Mouse (Mus musculus) forebrain, embryonic 14.5 days (tissue): ENCODE results near the gene Fbln7. TPM values are rescaled to one million over a fixed set of nuclear protein-coding genes. Genes with fewer than 3 reads are reported as not detected.
A peak's percentile ranks its signal among the peaks of the same experiment; 100 is the strongest.

Experiments
- ATAC-seq: fragments of 200-750 bp; cut with Nextera tagmentation; 2 replicates; pipeline ENCODE4 v1.8.0; 2017; ENCODE audit warnings: mild to moderate bottlenecking, moderate library complexity
- DNase-seq: peaks from one replicate; pipeline ENCODE4 v3.0.0-alpha.2; 2015; ENCODE audit warnings: low spot score
- H3K27ac ChIP-seq: fragments of 300-500 bp; sonication (generic); 2 replicates; pipeline ENCODE4 v1.5.1; 2014; ENCODE audit warnings: low read depth, mild to moderate bottlenecking, control low read depth, low read length, moderate library complexity
- H3K27me3 ChIP-seq: fragments of 300-500 bp; sonication (generic); replicated peaks from 2 replicates; pipeline ENCODE4 v1.6.1; 2014; ENCODE audit warnings: low read length, control low read depth, mixed read lengths; ENCODE audit not compliant: control insufficient read depth, insufficient read depth
- H3K36me3 ChIP-seq: fragments of 300-500 bp; sonication (generic); 2 replicates; pipeline ENCODE4 v1.6.1; 2014; ENCODE audit warnings: low read length, control low read depth; ENCODE audit not compliant: control insufficient read depth, insufficient read depth
- H3K4me1 ChIP-seq: fragments of 300-500 bp; sonication (generic); 2 replicates; pipeline ENCODE4 v1.6.1; 2014; ENCODE audit warnings: antibody characterized with exemption, low read length, control low read depth; ENCODE audit not compliant: control insufficient read depth, insufficient read depth
- H3K4me2 ChIP-seq: fragments of 300-500 bp; sonication (generic); 2 replicates; pipeline ENCODE4 v1.6.1; 2014; ENCODE audit warnings: mild to moderate bottlenecking, control low read depth, low read length
- H3K4me3 ChIP-seq: fragments of 300-500 bp; sonication (generic); 2 replicates; pipeline ENCODE4 v1.5.1; 2014; ENCODE audit warnings: low read depth, low read length, control low read depth
- H3K9ac ChIP-seq: fragments of 300-500 bp; sonication (generic); 2 replicates; pipeline ENCODE4 v1.6.1; 2014; ENCODE audit warnings: mild to moderate bottlenecking, low read length, control low read depth, moderate library complexity
- H3K9me3 ChIP-seq: fragments of 300-500 bp; sonication (generic); replicated peaks from 2 replicates; pipeline ENCODE4 v1.6.1; 2016; ENCODE audit warnings: low read length, control low read depth, mixed read lengths; ENCODE audit not compliant: control insufficient read depth
- whole genome bisulfite sequencing: fragments of 180-500 bp; shearing (Covaris S2); extraction: QIAGEN DNeasy Blood & Tissue Kit; methylation state at CpG from one replicate; pipeline ENCODE4 v1.1.7; 2014; 5-methylcytosine and 5-hydroxymethylcytosine counted together
- polyA plus RNA-seq: library from polyadenylated mRNA; unstranded; fragments of >200 nt; fragmentation: Nextera tagmentation; extraction: Ambion mirVana; gene quantifications from 2 replicates; pipeline ENCODE4 v1.2.1, GENCODE M21; 2014

The Fbln7 gene
- polyA plus RNA-seq, 1 experiment from 2014 or later, result 1.5 TPM

DNA sequence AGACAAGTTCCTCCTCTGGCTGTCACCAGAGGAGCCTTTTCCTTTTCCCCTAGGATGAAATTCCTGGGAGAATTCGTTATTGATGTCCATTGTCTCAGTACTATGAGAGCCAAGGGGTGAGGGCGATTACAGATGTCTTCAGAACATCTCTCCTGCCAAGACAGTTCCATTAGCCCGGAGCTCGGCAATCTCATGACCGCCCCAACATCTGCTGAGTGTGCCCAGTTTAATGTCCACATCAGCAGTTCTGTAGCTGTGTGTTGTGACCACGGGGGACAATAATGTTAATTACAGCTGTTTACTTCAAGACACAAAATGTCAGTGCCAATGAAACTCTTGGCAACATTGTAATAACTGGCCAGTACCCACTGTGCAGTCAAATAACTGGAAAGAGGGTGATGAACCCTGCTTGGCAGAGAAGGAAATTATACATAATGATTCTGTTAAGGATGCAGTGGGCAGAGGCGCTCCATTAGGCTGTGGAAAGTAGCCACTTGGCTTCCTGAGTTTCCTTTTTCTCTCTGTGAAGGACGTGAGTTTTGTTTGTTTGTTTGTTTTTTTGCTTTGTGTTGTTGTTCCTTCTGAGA lies 22.5 kb downstream of the Fbln7 start:
- Histone ChIP-seq H3K9ac (no peak overlapping the region), H3K4me3 (no peak overlapping the region), H3K4me2 (no peak overlapping the region), H3K9me3 (no peaks in the 10 kb centered on the region), H3K36me3 (no peaks in the 10 kb centered on the region), H3K27me3 (no peaks in the 10 kb centered on the region), H3K27ac (no peak overlapping the region), H3K4me1 (no peaks in the 10 kb centered on the region)
- WGBS, result 82% methylated on average over 8 of the region's 8 CpGs
- DNase-seq, result no peak
- ATAC-seq, result no peak

DNA sequence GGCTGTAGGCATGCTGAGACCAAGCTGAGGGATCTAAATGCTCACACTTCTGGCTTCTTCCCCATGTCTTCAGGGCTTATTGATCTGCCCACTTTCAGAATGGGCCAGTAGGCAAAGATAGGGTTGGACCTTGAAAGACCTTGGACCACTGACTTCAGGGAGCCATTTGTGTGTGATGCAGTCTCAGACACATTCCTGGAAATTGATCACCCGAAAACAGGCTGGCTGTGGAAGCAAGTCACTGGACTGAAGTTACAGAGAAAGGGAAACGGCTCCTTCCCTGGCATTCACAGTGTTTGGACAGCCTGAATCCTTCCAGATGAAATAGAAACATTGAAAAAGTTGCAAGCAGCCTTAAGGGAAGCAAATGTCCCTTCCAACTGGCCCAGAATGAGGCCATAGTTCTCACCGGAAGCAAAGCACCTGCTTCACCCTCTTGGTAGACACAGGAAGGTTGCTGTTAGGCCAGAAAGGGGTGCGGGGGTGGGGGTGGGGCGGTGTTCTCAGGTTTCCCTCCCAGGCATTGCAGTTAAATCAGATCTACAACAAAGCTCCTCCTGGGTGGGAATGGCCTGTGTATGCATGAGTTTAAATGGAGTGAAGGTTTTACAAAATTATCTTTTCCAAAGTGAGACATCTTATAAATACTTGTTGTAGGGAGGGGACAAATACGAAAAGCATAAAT lies 25.2 kb downstream of the Fbln7 start:
- no peak overlapping the region for H3K9ac ChIP-seq
- no peaks in the 10 kb centered on the region for H3K27me3 ChIP-seq
- no peak for ATAC-seq
- 62% methylated on average over 6 of the region's 6 CpGs for WGBS
- H3K4me2 ChIP-seq, result no peak overlapping the region
- no peak overlapping the region for H3K4me3 ChIP-seq
- no peak overlapping the region for H3K27ac ChIP-seq
- H3K36me3 ChIP-seq, result no peaks in the 10 kb centered on the region
- no peak for DNase-seq
- H3K4me1 ChIP-seq, result no peaks in the 10 kb centered on the region
- H3K9me3 ChIP-seq, result no peaks in the 10 kb centered on the region

DNA sequence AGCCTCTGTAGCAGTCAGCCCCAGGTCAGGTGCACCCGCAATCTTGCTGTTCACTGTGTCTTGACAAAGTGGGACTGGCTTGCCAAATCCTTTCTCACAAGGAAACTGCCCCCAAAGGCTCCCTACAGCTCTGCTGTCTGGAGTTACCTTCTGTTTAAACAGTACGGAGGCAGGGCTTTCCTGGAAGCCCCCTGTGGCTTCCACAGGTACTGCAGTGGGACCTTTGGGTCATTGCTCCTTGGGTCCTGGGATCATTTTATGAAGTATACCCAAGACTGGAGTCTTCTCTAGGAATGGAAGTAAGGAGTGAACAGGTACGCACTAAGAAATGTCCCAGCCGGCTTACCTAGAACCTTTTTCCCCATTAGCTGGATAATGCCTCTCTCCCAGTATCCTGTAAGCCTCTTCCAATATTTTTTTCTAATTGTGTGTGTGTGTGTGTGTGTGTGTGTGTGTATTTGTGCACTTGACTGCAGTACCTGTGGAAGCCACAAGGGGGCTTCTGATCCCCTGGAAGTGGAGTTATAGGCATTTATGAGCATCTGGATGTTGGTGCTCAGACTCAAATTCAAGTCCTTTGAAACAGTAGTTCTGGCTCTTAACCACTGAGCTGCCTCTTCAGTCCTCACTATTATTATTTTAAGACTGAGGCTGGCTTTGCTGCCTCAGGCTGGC lies 28.0 kb downstream of the Fbln7 start:
- no peak overlapping the region for H3K9ac ChIP-seq
- no peaks in the 10 kb centered on the region for H3K4me1 ChIP-seq
- no peak overlapping the region for H3K27ac ChIP-seq
- no peak overlapping the region for H3K4me3 ChIP-seq
- H3K36me3 ChIP-seq, result no peaks in the 10 kb centered on the region
- 87% methylated on average over 4 of the region's 4 CpGs for WGBS
- ATAC-seq (no peak), DNase-seq (no peak)
- H3K4me2 ChIP-seq, result no peak overlapping the region
- no peaks in the 10 kb centered on the region for H3K27me3 ChIP-seq
- no peaks in the 10 kb centered on the region for H3K9me3 ChIP-seq

- DNase-seq (peak; percentile 37), ATAC-seq (peak; percentile 20; the same call in 1 of the 2 replicates)
- no peaks in the 10 kb centered on the region for H3K9me3 ChIP-seq
- peak overlapping the region; percentile 30 for H3K4me3 ChIP-seq
- no peaks in the 10 kb centered on the region for H3K36me3 ChIP-seq
- H3K27ac ChIP-seq, result no peak overlapping the region
- H3K9ac ChIP-seq, result peak overlapping the region; percentile 50
- peak overlapping the region; percentile 65 for H3K4me2 ChIP-seq
- 3% methylated on average over 32 of the region's 37 CpGs for WGBS
- no peaks in the 10 kb centered on the region for H3K27me3 ChIP-seq
- H3K4me1 ChIP-seq, result no peaks in the 10 kb centered on the region
Observed at GRCm38 (mm10) chr2:128892180-128892721, 29.5 kb downstream of the Fbln7 start.

- no peak overlapping the region for H3K27ac ChIP-seq
- H3K9ac ChIP-seq, result no peak overlapping the region
- ATAC-seq, result no peak
- H3K4me1 ChIP-seq, result no peaks in the 10 kb centered on the region
- WGBS, result 88% methylated on average over 6 of the region's 6 CpGs
- no peak for DNase-seq
- no peaks in the 10 kb centered on the region for H3K9me3 ChIP-seq
- no peak overlapping the region for H3K4me2 ChIP-seq
- H3K36me3 ChIP-seq, result no peaks in the 10 kb centered on the region
- no peaks in the 10 kb centered on the region for H3K27me3 ChIP-seq
- no peak overlapping the region for H3K4me3 ChIP-seq
Observed at GRCm38 (mm10) chr2:128902843-128903242, 40.1 kb downstream of the Fbln7 start.

DNA sequence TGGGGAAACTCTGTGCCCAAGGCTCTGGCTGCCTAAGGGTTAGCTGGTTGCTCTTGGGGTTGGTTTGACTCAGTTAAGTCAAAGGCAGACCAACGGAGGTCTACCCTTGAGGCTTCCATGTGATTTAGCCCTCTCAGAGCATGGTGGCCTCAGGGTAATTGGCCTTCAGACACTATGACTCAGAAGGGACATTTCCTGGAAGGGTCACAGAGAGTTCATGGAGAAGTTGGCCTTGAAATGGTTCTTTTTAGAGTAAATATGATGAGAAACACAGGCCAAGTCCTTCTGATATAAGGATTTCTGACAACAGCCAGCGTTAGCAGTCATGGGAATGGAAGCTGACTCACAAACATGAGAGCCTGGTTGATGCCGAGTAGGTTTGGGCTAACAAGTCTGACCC lies 40.9 kb downstream of the Fbln7 start:
- Histone ChIP-seq H3K27ac (no peak overlapping the region), H3K4me3 (no peak overlapping the region), H3K9me3 (no peaks in the 10 kb centered on the region), H3K27me3 (no peaks in the 10 kb centered on the region), H3K36me3 (no peaks in the 10 kb centered on the region), H3K4me1 (no peaks in the 10 kb centered on the region), H3K9ac (no peak overlapping the region), H3K4me2 (no peak overlapping the region)
- no peak for DNase-seq
- ATAC-seq, result no peak
- WGBS, result 89% methylated on average over 3 of the region's 3 CpGs

DNA sequence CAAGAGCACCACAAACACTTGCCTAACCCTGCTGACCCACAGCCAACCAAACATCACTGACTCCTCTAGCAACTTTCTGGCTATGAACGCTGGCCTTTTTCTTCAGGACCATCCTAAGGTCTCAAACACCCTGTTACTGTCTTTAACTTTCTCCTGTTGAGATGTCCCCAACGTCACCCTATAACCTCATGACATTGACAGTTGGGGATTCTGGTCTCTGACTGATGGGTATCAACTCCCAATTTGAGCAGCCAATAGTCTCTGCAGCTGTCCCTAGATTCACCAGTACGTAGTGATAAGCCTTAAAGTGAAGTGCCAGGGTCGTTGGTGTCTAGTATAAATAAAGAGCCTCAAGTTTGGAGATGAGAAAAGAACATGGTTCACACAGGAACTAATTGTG lies 52.2 kb downstream of the Fbln7 start:
- Histone ChIP-seq H3K36me3 (no peaks in the 10 kb centered on the region), H3K27me3 (no peaks in the 10 kb centered on the region), H3K27ac (no peak overlapping the region), H3K4me1 (no peaks in the 10 kb centered on the region), H3K4me2 (no peak overlapping the region), H3K4me3 (no peak overlapping the region), H3K9ac (no peak overlapping the region), H3K9me3 (no peaks in the 10 kb centered on the region)
- no peak for ATAC-seq
- 86% methylated on average over 4 of the region's 4 CpGs for whole genome bisulfite sequencing
- no peak for DNase-seq

DNA sequence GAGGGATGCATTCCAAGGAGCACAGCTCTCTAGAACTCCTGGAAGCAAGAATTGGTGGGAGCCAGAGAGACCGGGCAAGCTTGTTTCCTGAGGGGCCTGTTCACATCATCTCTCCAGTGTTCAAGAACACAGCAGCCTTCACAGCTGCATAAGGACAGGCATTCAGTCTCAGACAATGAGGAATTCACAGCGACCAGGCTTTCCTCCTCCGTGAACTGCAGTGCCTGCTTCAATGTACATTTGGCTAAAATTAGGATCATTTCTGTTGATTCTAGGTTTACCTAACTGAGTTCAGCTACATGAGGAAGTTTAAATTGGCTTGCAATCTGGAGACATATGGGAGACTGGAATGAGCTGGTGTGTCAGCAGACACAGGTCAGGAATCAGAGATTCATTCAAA lies 53.7 kb downstream of the Fbln7 start:
- H3K4me3 ChIP-seq, result no peak overlapping the region
- ATAC-seq (no peak), DNase-seq (no peak)
- no peaks in the 10 kb centered on the region for H3K9me3 ChIP-seq
- no peak overlapping the region for H3K27ac ChIP-seq
- no peaks in the 10 kb centered on the region for H3K36me3 ChIP-seq
- 59% methylated on average over 3 of the region's 3 CpGs for WGBS
- H3K4me1 ChIP-seq, result no peaks in the 10 kb centered on the region
- no peak overlapping the region for H3K4me2 ChIP-seq
- no peaks in the 10 kb centered on the region for H3K27me3 ChIP-seq
- no peak overlapping the region for H3K9ac ChIP-seq

DNA sequence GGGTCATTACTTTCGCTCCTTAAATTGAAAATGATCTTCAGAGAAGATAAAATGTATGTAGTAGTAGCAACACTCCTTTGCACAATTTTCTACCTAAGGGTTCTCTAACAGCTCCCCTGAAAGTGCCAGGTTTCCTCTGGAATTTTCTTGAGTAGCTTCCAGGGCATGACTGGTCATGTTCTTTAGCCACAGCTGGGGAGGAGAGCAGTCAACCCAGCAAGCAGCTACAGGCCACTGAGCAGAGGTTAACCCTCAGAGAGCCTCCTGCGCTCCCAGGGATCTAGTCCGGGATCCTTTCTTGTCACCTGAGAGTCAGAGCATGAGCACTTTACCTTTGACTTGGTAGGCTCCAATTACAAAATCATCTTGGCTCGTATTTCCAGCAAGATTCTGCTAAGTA lies 62.0 kb downstream of the Fbln7 start:
- H3K9ac ChIP-seq, result no peak overlapping the region
- ATAC-seq, result no peak
- 95% methylated on average over 4 of the region's 4 CpGs for WGBS

More for the DNA sequence above, 62.0 kb downstream of the Fbln7 start:
- no peak overlapping the region for H3K27ac ChIP-seq
- H3K4me2 ChIP-seq, result no peak overlapping the region
- no peaks in the 10 kb centered on the region for H3K9me3 ChIP-seq
- no peak overlapping the region for H3K4me3 ChIP-seq
- H3K36me3 ChIP-seq, result peaks cover 14% of the 10 kb centered on the region
- DNase-seq, result no peak
- no peaks in the 10 kb centered on the region for H3K4me1 ChIP-seq
- H3K27me3 ChIP-seq, result no peaks in the 10 kb centered on the region
